Mouse (Mus musculus): ENCODE data around the gene Gnas. TPM values are rescaled to one million over a fixed set of nuclear protein-coding genes. Genes with fewer than 3 reads are reported as not detected.

The Gnas gene
- 296 and 321 TPM in 2 replicates for total RNA-seq (2023)

DNA sequence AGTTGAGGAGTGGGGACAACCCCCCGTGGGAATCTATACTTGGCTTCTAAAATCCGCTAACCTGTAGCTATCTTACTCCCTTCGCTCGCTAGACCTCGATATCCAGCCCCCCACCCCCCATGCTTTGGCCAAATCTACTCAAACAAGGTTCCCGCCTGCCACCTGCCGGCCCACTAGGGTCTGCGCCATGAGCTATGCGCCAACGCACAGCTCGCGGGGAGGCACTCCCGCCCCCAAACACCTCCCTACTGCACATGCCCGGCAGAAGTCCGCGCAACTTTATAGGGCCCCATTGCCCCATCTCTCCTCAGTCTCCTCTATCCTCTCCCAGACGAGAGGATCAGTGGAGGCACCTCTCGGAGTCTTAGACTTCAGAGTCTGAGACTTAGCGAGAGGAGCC lies at the start of gene Gnas:
Gene Gnas (plus strand): TSS at position 310 of the 400 bp plus-strand sequence.

DNA sequence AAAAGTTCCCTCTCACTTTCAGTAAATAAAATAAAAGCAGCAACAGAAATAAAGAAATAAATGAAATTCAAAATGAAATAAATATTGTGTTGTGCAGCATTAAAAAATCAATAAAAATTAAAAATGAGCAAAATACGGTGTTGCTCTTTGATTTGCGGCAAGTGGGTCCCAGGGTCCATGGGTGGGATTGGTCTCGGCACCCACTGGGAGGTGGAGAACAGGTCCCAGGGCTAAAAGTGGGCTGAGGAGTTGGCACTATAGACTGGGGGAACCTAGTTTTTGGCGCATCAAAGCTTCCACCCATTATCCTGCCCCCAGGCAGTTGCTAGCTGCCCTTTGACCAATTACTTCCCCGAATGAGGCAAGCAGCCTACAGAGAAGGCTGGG lies 62.5 kb downstream of the Gnas start, which contains the start of gene Gm20721:
Gene Gm20721 (minus strand): TSS at position 101 of the 387 bp plus-strand sequence.

Other genes with a start within 250 kb of the Gnas start
- 32.1 and 41.2 TPM in 2 replicates for gene Stx16, start 208.0 kb upstream of the Gnas start, total RNA-seq (2023)
- gene Npepl1, start 174.0 kb upstream of the Gnas start, total RNA-seq (2023): 20.9 and 24.0 TPM in 2 replicates
- gene Gm20721, start 62.4 kb downstream of the Gnas start, total RNA-seq (2023): not detected in 2 replicates
- 34.8 and 42.0 TPM in 2 replicates for gene Nelfcd, start 131.5 kb downstream of the Gnas start, total RNA-seq (2023)
- gene Ctsz, start 154.7 kb downstream of the Gnas start, total RNA-seq (2023): 129 and 155 TPM in 2 replicates
- gene Tubb1, start 166.4 kb downstream of the Gnas start, total RNA-seq (2023): 0.35 TPM in 1 of 2 replicates, not detected in the other
- 125 and 143 TPM in 2 replicates for gene Atp5e, start 179.8 kb downstream of the Gnas start, total RNA-seq (2023)
- 49.2 and 57.9 TPM in 2 replicates for gene Prelid3b, start 188.8 kb downstream of the Gnas start, total RNA-seq (2023)

Data from neutrophil, adult 65 days (primary cell).